Mouse (Mus musculus) liver, embryonic 14.5 days (tissue): ENCODE measurements around the gene Fars2.

ENCODE experiments used
- CTCF ChIP-seq: IDR thresholded peaks from 2 replicates; pipeline ENCODE4 v1.5.1; 2016; ENCODE audit warnings: antibody characterized with exemption, low read depth, control low read depth
- EP300 ChIP-seq: IDR thresholded peaks from 2 replicates; pipeline ENCODE4 v1.6.1; 2016; ENCODE audit warnings: antibody characterized with exemption, low read depth

- TF ChIP-seq CTCF (no peak), EP300 (no peak)
These were observed 489.5 kb downstream of the Fars2 start for GRCm38 (mm10) chr13:36606717-36607116.
